ENCODE assay signal across 20 mouse cellular contexts in genomic region chr5:111804542-111804941, GRCm38 (mm10).
DNase-seq lines count a peak whose midpoint lies in the region; ATAC-seq and TF ChIP-seq lines count a peak whose summit lies in the region.
"Had no signal": no experiment of that assay in that cellular context is flagged by ENCODE, and none has a peak within 500 bp of the region (broad histone marks: within the 10 kb centered on the region; RNA-seq: fewer than 3 reads in every experiment).

No protein-coding gene starts in this region.

- no peak overlapping the region for H3K4me2 ChIP-seq in stomach, postnatal 0 days (replicated peaks; ENCODE audit: low read depth)
- H3K4me2 ChIP-seq: heart, embryonic 15.5 days; liver, embryonic 11.5 days had no signal

- intact Hi-C loops in heart, postnatal 10 days (cut with DNase I), result loop anchor here (5.0 kb wide), 1 partner anchor 88 kb away; no protein-coding TSS in a partner anchor
- intact Hi-C loops in gastrocnemius, postnatal 14 days (cut with DNase I; ENCODE audit: low total_unique reads), result no loop called here

- H3K36me3 ChIP-seq in stomach, postnatal 0 days (ENCODE audit: control insufficient read depth, insufficient read depth, low read length), result no peaks in the 10 kb centered on the region
- H3K36me3 ChIP-seq: G1E; heart, embryonic 15.5 days had no signal

- TF ChIP-seq EP300 in stomach, postnatal 0 days (optimal IDR thresholded peaks at IDR 0.05), result no peak

- no peak for ATAC-seq in stomach, postnatal 0 days (ENCODE audit: low FRiP score, low TSS enrichment)
- ATAC-seq: forebrain, embryonic 16.5 days; midbrain, embryonic 16.5 days had no signal

- no peaks in the 10 kb centered on the region for H3K9me3 ChIP-seq in stomach, postnatal 0 days (ENCODE audit: control insufficient read depth, low read length)
- H3K9me3 ChIP-seq: heart, embryonic 15.5 days had no signal

- no peak overlapping the region for H3K4me3 ChIP-seq in stomach, postnatal 0 days (ENCODE audit: low read depth, low read length)
- H3K4me3 ChIP-seq: heart, embryonic 15.5 days had no signal

- peak; percentile 97 for DNase-seq in heart, adult 11 months
- DNase-seq in heart, postnatal 10 days, result no peak
- DNase-seq in urinary bladder, postnatal 14 days (ENCODE audit: low spot score), result peak; percentile 53
- DNase-seq in urinary bladder, postnatal 25 days (ENCODE audit: low spot score), result no peak
- DNase-seq in gastrocnemius, postnatal 14 days, result peak; percentile 56
- no peak for DNase-seq in stomach, postnatal 0 days (ENCODE audit: low spot score)
- DNase-seq in T-cell, adult 2 months (ENCODE audit: low spot score), result no peak
- no peak for DNase-seq in ovary, postnatal 36 days (ENCODE audit: low spot score)
- DNase-seq: cerebellum, adult 18-20 months; kidney, adult 2 months; kidney, postnatal 25 days; left cerebral cortex, postnatal 4 days; lung, adult 2 months; retina, postnatal 1 day; right cerebral cortex, postnatal 4 days had no signal

- 45% methylated on average over 6 of the region's 6 CpGs for WGBS in stomach, postnatal 0 days

- no peak for TF ChIP-seq CTCF in stomach, postnatal 0 days (IDR thresholded peaks at IDR 0.05; ENCODE audit: low read depth)

- 0 out of 2 replicates have a peak overlapping the region, but pooled peaks have one; percentile 18 for H3K27ac ChIP-seq in stomach, postnatal 0 days (replicated peaks)
- H3K27ac ChIP-seq: heart, embryonic 15.5 days had no signal

- no peaks in the 10 kb centered on the region; the same call in 1 of the 2 replicates for H3K4me1 ChIP-seq in stomach, postnatal 0 days (replicated peaks; ENCODE audit: control insufficient read depth, insufficient read depth)

- no peak overlapping the region for H3K9ac ChIP-seq in stomach, postnatal 0 days (ENCODE audit: low read length)
- H3K9ac ChIP-seq: heart, embryonic 15.5 days had no signal

- H3K27me3 ChIP-seq in stomach, postnatal 0 days (ENCODE audit: control insufficient read depth, insufficient read depth, low read length), result no peaks in the 10 kb centered on the region

Comparison
In these comparisons a context has a peak if more than half of its experiments do, and no peak if none do; other contexts are left out.
1. DNase-seq: peak in heart, adult 11 months (single experiment), urinary bladder, postnatal 14 days (single experiment) and gastrocnemius, postnatal 14 days (single experiment); none in heart, postnatal 10 days (0 of 2), urinary bladder, postnatal 25 days (single experiment), stomach, postnatal 0 days (single experiment), T-cell, adult 2 months (single experiment) and ovary, postnatal 36 days (single experiment).